Mouse (Mus musculus): ENCODE results near the gene Map6. TPM values are rescaled to one million over a fixed set of nuclear protein-coding genes. Genes with fewer than 3 reads are reported as not detected.
A peak's percentile ranks its signal among the peaks of the same experiment; 100 is the strongest.
"Not testable (repeated sequence)": the region's sequence is repeated elsewhere in the genome, so short reads cannot be mapped to it uniquely, and the experiment has no call there.

The Map6 gene
- polyA plus RNA-seq, 1 experiment = 0.12 TPM

GRCm38 (mm10) chr7:99360803-99361414 is 93.7 kb downstream of the Map6 start:
- no peak overlapping the region for H3K4me3 ChIP-seq (replicated peaks)
- H3K27me3 ChIP-seq (replicated peaks) = peaks cover 75% of the 10 kb centered on the region
- no peaks in the 10 kb centered on the region for H3K9me3 ChIP-seq
- no peak for TF ChIP-seq GATA1 (IDR thresholded peaks at IDR 0.05; ENCODE audit: borderline replicate concordance, low read length)
- no peak for TF ChIP-seq FLI1 (IDR thresholded peaks at IDR 0.05; ENCODE audit: low read length)
- peaks cover 10% of the 10 kb centered on the region for H3K4me1 ChIP-seq
- no peaks in the 10 kb centered on the region for H3K36me3 ChIP-seq (replicated peaks; ENCODE audit: low read length)

GRCm38 (mm10) chr7:99362137-99362536 is 94.9 kb downstream of the Map6 start:
- TF ChIP-seq GATA1 (IDR thresholded peaks at IDR 0.05; ENCODE audit: borderline replicate concordance, low read length) (no peak), FLI1 (IDR thresholded peaks at IDR 0.05; ENCODE audit: low read length) (no peak)
- Histone ChIP-seq H3K36me3 (replicated peaks; ENCODE audit: low read length) (no peaks in the 10 kb centered on the region), H3K9me3 (no peaks in the 10 kb centered on the region), H3K4me3 (replicated peaks) (no peak overlapping the region), H3K4me1 (peaks cover 6% of the 10 kb centered on the region), H3K27me3 (replicated peaks) (peaks cover 74% of the 10 kb centered on the region)

- peaks cover 78% of the 10 kb centered on the region for H3K27me3 ChIP-seq (replicated peaks)
- no peak overlapping the region for H3K4me3 ChIP-seq (replicated peaks)
- TF ChIP-seq GATA1 (IDR thresholded peaks at IDR 0.05; ENCODE audit: borderline replicate concordance, low read length) (no peak), FLI1 (IDR thresholded peaks at IDR 0.05; ENCODE audit: low read length) (no peak)
These were observed 97.8 kb downstream of the Map6 start for GRCm38 (mm10) chr7:99365069-99365468.

DNA sequence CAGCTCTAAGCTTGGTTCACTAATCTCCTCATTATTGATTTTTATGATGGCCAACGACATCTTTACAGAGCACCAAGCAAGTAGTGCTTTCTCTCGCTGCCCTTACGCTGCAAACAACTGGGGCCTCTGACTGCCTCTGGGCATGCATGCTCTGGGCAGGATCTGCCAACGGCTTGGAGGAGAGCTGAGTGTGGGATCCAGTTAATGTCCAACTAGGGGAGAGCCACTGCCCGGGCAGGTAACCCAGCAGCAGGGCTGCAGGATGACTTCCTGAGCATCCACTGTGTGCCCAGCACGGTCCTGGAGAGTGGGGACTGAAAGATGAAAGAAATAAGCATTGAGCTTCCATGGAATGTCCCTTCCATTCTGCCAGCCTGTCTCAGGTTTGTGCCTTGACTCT is 99.5 kb downstream of the Map6 start:
- Histone ChIP-seq H3K4me1 (no peaks in the 10 kb centered on the region), H3K4me3 (replicated peaks) (no peak overlapping the region), H3K36me3 (replicated peaks; ENCODE audit: low read length) (no peaks in the 10 kb centered on the region), H3K9me3 (no peaks in the 10 kb centered on the region), H3K27me3 (replicated peaks) (peaks cover 84% of the 10 kb centered on the region)
- TF ChIP-seq FLI1 (IDR thresholded peaks at IDR 0.05; ENCODE audit: low read length) = no peak
- no peak for TF ChIP-seq GATA1 (IDR thresholded peaks at IDR 0.05; ENCODE audit: borderline replicate concordance, low read length)

More at GRCm38 (mm10) chr7:99365069-99365468, 97.8 kb downstream of the Map6 start:
- Histone ChIP-seq H3K9me3 (no peaks in the 10 kb centered on the region), H3K36me3 (replicated peaks; ENCODE audit: low read length) (no peaks in the 10 kb centered on the region), H3K4me1 (peaks cover 3% of the 10 kb centered on the region)

- H3K27me3 ChIP-seq (replicated peaks) = peaks cover 77% of the 10 kb centered on the region
- not testable (repeated sequence) for H3K4me1 ChIP-seq; H3K4me3 ChIP-seq (replicated peaks); H3K36me3 ChIP-seq (replicated peaks; ENCODE audit: low read length)
- H3K9me3 ChIP-seq = peaks cover 13% of the 10 kb centered on the region
These were observed 107.1 kb downstream of the Map6 start for GRCm38 (mm10) chr7:99374325-99374724.

DNA sequence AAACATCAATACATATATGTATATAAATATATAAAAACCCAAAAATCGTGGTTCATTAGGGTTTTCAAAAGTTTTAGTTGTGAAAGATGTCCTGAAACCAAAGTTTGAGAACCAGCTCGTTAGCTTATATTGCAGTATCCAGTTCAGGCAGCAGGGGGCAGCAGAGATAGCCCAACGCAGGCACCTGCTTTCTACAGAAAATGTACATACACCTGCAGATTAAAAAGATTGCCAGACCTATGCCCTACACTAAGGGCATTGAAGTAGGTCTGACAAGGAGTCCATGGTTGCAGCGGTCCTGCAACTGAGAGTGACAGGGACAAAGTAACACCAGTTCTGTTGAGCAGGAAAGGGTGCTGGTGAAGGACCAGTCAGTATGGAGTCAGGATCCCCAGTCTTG is 108.2 kb downstream of the Map6 start:
- no peak for TF ChIP-seq FLI1 (IDR thresholded peaks at IDR 0.05; ENCODE audit: low read length)
- TF ChIP-seq GATA1 (IDR thresholded peaks at IDR 0.05; ENCODE audit: borderline replicate concordance, low read length) = no peak
- no peak overlapping the region for H3K4me3 ChIP-seq (replicated peaks)
- peaks cover 2% of the 10 kb centered on the region for H3K4me1 ChIP-seq
- peaks cover 81% of the 10 kb centered on the region for H3K27me3 ChIP-seq (replicated peaks)
- peaks cover 13% of the 10 kb centered on the region for H3K9me3 ChIP-seq
- H3K36me3 ChIP-seq (replicated peaks; ENCODE audit: low read length) = no peaks in the 10 kb centered on the region

DNA sequence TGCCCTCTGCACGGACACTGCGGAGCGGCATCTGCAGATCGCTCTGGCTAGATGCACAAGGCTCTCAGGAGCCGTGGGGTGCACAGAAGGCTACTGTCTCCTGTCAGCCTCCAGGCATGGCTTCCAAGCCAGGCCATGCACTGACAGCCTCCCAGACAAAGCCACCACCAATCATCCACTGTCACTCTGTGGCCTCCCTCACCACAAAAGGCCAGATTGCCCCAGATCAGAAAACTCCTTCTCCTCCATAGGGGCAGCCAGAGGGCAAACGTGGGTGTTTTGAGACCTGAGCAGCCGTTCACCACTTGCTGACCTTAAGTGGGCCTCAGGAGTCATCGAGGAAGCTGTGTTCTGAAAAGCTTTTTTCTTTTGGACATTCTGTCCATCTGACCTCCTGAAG is 111.6 kb downstream of the Map6 start:
- Histone ChIP-seq H3K4me3 (replicated peaks) (no peak overlapping the region), H3K36me3 (replicated peaks; ENCODE audit: low read length) (no peaks in the 10 kb centered on the region), H3K9me3 (peaks cover 13% of the 10 kb centered on the region), H3K27me3 (replicated peaks) (peaks cover 85% of the 10 kb centered on the region), H3K4me1 (peaks cover 27% of the 10 kb centered on the region)
- no peak for TF ChIP-seq FLI1 (IDR thresholded peaks at IDR 0.05; ENCODE audit: low read length)

GRCm38 (mm10) chr7:99380491-99381213 is 113.4 kb downstream of the Map6 start:
- TF ChIP-seq FLI1 (IDR thresholded peaks at IDR 0.05; ENCODE audit: low read length) (no peak), GATA1 (IDR thresholded peaks at IDR 0.05; ENCODE audit: borderline replicate concordance, low read length) (no peak)
- H3K36me3 ChIP-seq (replicated peaks; ENCODE audit: low read length) = no peaks in the 10 kb centered on the region
- peaks cover 96% of the 10 kb centered on the region for H3K27me3 ChIP-seq (replicated peaks)

DNA sequence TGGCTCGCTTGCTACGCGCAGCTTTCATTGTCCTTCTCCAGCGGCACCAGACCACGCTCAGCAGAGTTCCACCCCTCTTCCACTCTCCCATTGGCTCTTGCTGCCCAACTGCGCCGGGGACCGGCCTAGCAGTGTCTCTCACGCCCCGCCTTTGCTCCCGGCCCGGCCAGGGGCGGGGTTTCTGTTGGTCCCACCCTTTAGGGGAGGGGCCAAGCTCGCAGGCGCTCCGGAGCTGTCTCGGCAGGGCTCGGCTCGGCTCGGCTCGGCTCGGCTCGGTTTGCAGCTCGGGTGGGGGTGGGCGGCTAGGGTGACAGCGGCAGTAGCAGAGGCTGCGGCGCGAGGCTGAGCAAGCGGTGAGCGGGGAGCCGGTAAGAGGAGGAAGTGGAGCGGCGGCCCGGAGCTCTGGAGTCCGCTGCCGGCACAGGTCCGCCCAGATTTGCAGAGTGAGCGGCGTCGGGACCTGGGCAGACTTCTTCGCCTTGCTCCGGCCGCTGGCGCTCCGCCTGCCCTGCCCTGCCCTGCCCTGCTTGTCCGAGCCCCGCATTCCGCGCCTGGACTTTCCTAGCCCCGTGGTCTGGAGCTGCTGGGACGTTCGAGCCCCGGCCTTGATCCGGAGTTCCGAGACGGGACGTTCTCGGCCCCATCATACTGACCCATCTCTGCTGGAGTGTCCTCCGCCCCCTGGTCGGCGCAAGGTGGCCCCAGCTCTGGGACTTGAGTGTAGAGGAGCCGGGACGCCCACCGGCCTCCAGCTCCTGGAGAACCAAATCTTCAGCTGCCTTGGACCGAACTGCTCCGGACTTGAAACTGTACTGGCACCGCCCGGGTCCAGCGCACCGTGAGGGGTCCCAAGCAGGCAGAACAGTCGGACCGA is 114.2 kb downstream of the Map6 start, which contains the start of gene Gdpd5:
Gene Gdpd5, plus strand, starts transcription at position 201 of the 874 bp plus-strand sequence.
- Histone ChIP-seq H3K4me1 (peaks cover 38% of the 10 kb centered on the region), H3K9me3 (peaks cover 8% of the 10 kb centered on the region), H3K27me3 (replicated peaks) (peaks cover 98% of the 10 kb centered on the region), H3K4me3 (replicated peaks) (peak within 1 kb of the TSS; percentile 93), H3K36me3 (replicated peaks; ENCODE audit: low read length) (no peaks in the 10 kb centered on the region)
- TF ChIP-seq GATA1 (IDR thresholded peaks at IDR 0.05; ENCODE audit: borderline replicate concordance, low read length) = no peak
- TF ChIP-seq FLI1 (IDR thresholded peaks at IDR 0.05; ENCODE audit: low read length) = no peak

More at GRCm38 (mm10) chr7:99380491-99381213, 113.4 kb downstream of the Map6 start:
- Histone ChIP-seq H3K4me3 (replicated peaks) (peak overlapping the region; percentile 93), H3K4me1 (peaks cover 38% of the 10 kb centered on the region), H3K9me3 (peaks cover 13% of the 10 kb centered on the region)

Measured in megakaryocyte, embryonic 14.5 days (primary cell).